Mouse (Mus musculus) midbrain, embryonic 13.5 days (tissue): ENCODE data around the gene Mfap5. TPM values are rescaled to one million over a fixed set of nuclear protein-coding genes. Genes with fewer than 3 reads are reported as not detected.
"Not testable (repeated sequence)": the region's sequence is repeated elsewhere in the genome, so short reads cannot be mapped to it uniquely, and the experiment has no call there.

Experiments used
- ATAC-seq: fragments of 200-750 bp; cut with Nextera tagmentation; 2 replicates; pipeline ENCODE4 v1.8.0; 2017; ENCODE audit warnings: mild to moderate bottlenecking, moderate TSS enrichment, moderate library complexity
- H3K27ac ChIP-seq: fragments of 300-500 bp; sonication (generic); 2 replicates; pipeline ENCODE4 v1.5.1; 2015; ENCODE audit warnings: inconsistent platforms, mild to moderate bottlenecking, moderate library complexity
- H3K27me3 ChIP-seq: fragments of 300-500 bp; sonication (generic); 2 replicates; pipeline ENCODE4 v1.6.1; 2015; ENCODE audit warnings: mild to moderate bottlenecking, inconsistent platforms
- H3K36me3 ChIP-seq: fragments of 300-500 bp; sonication (generic); 2 replicates; pipeline ENCODE4 v1.6.1; 2015; ENCODE audit warnings: mild to moderate bottlenecking, inconsistent platforms
- H3K4me1 ChIP-seq: fragments of 300-500 bp; sonication (generic); replicated peaks from 2 replicates; pipeline ENCODE4 v1.6.1; 2015; ENCODE audit warnings: inconsistent platforms
- H3K4me2 ChIP-seq: fragments of 300-500 bp; sonication (generic); replicated peaks from 2 replicates; pipeline ENCODE4 v1.6.1; 2015; ENCODE audit warnings: moderate library complexity, mild to moderate bottlenecking, inconsistent platforms
- H3K4me3 ChIP-seq: fragments of 300-500 bp; sonication (generic); replicated peaks from 2 replicates; pipeline ENCODE4 v1.5.1; 2015; ENCODE audit warnings: mild to moderate bottlenecking, inconsistent platforms
- H3K9ac ChIP-seq: fragments of 300-500 bp; sonication (generic); replicated peaks from 2 replicates; pipeline ENCODE4 v1.6.1; 2015; ENCODE audit warnings: mild to moderate bottlenecking, inconsistent platforms
- H3K9me3 ChIP-seq: fragments of 300-500 bp; sonication (generic); 2 replicates; pipeline ENCODE4 v1.6.1; 2016; ENCODE audit warnings: mild to moderate bottlenecking, inconsistent platforms
- WGBS: fragments of 180-500 bp; shearing (Covaris S2); methylation state at CpG from one replicate; pipeline ENCODE4 v1.1.7; 2015; 5-methylcytosine and 5-hydroxymethylcytosine counted together
- polyA plus RNA-seq: library from polyadenylated mRNA; unstranded; fragments of >200 nt; fragmentation: Nextera tagmentation; extraction: Ambion mirVana; gene quantifications from 2 replicates; pipeline ENCODE4 v1.2.1, GENCODE M21; 2015

Mfap5 gene
- polyA plus RNA-seq = 1.7 and 1.8 TPM in 2 replicates

GRCm38 (mm10) chr6:122505545-122505944, at the start of gene Mfap5:
Gene Mfap5, plus strand, starts transcription at chr6:122505845.
- no peak within 1 kb of the TSS for H3K27ac ChIP-seq
- H3K4me2 ChIP-seq = no peak within 1 kb of the TSS
- ATAC-seq = no peak
- whole genome bisulfite sequencing = 89% methylated on average over 3 of the region's 3 CpGs
- H3K9ac ChIP-seq = no peak within 1 kb of the TSS
- H3K4me3 ChIP-seq = no peak within 1 kb of the TSS
- no peaks in the 10 kb centered on the region for H3K4me1 ChIP-seq
- H3K36me3 ChIP-seq = no peaks in the 10 kb centered on the region
- no peaks in the 10 kb centered on the region for H3K9me3 ChIP-seq
- H3K27me3 ChIP-seq = no peaks in the 10 kb centered on the region

- ATAC-seq = no peak
- no peaks in the 10 kb centered on the region for H3K27me3 ChIP-seq
- peaks cover 65% of the 10 kb centered on the region for H3K36me3 ChIP-seq
- no peak overlapping the region for H3K4me3 ChIP-seq
- H3K27ac ChIP-seq = no peak overlapping the region
- no peak overlapping the region for H3K9ac ChIP-seq
- 96% methylated on average over 8 of the region's 8 CpGs for WGBS
- no peak overlapping the region for H3K4me2 ChIP-seq
- H3K4me1 ChIP-seq = no peaks in the 10 kb centered on the region
- H3K9me3 ChIP-seq = no peaks in the 10 kb centered on the region
Measured at GRCm38 (mm10) chr6:122458946-122459693, 46.5 kb upstream of the Mfap5 start.

GRCm38 (mm10) chr6:122466092-122466713, 39.4 kb upstream of the Mfap5 start:
- Histone ChIP-seq H3K27me3 (no peaks in the 10 kb centered on the region), H3K27ac (no peak overlapping the region), H3K36me3 (peaks cover 77% of the 10 kb centered on the region), H3K4me1 (0 out of 2 replicates have a peak, but pooled peaks cover 2% of the 10 kb centered on the region), H3K9ac (no peak overlapping the region), H3K4me3 (no peak overlapping the region), H3K4me2 (no peak overlapping the region), H3K9me3 (no peaks in the 10 kb centered on the region)
- peak; percentile 53; the same call in 1 of the 2 replicates for ATAC-seq
- 67% methylated on average over 3 of the region's 3 CpGs for WGBS

- H3K36me3 ChIP-seq = peaks cover 75% of the 10 kb centered on the region
- no peak overlapping the region for H3K9ac ChIP-seq
- H3K4me2 ChIP-seq = no peak overlapping the region
- H3K27me3 ChIP-seq = no peaks in the 10 kb centered on the region
- no peak overlapping the region for H3K27ac ChIP-seq
- no peak for ATAC-seq
- H3K9me3 ChIP-seq = no peaks in the 10 kb centered on the region
- WGBS = 96% methylated on average over 15 of the region's 15 CpGs
- H3K4me3 ChIP-seq = no peak overlapping the region
- 0 out of 2 replicates have a peak, but pooled peaks cover 2% of the 10 kb centered on the region for H3K4me1 ChIP-seq
Measured at GRCm38 (mm10) chr6:122469030-122469640, 36.5 kb upstream of the Mfap5 start.

GRCm38 (mm10) chr6:122470240-122470639, 35.4 kb upstream of the Mfap5 start:
- Histone ChIP-seq H3K4me2 (no peak overlapping the region), H3K27me3 (no peaks in the 10 kb centered on the region), H3K4me1 (0 out of 2 replicates have a peak, but pooled peaks cover 2% of the 10 kb centered on the region), H3K4me3 (no peak overlapping the region), H3K27ac (no peak overlapping the region), H3K9me3 (no peaks in the 10 kb centered on the region), H3K36me3 (peaks cover 69% of the 10 kb centered on the region), H3K9ac (no peak overlapping the region)
- 94% methylated on average over 2 of the region's 2 CpGs for WGBS
- no peak for ATAC-seq

- not testable (repeated sequence) for ATAC-seq, H3K4me2 ChIP-seq, H3K9ac ChIP-seq, H3K9me3 ChIP-seq, H3K4me1 ChIP-seq, H3K4me3 ChIP-seq, H3K27me3 ChIP-seq, H3K27ac ChIP-seq
- 97% methylated on average over 3 of the region's 3 CpGs for WGBS
- peaks cover 59% of the 10 kb centered on the region for H3K36me3 ChIP-seq
Measured at GRCm38 (mm10) chr6:122471461-122471860, 34.2 kb upstream of the Mfap5 start.

GRCm38 (mm10) chr6:122478062-122478461, 27.6 kb upstream of the Mfap5 start:
- H3K4me2 ChIP-seq = no peak overlapping the region
- H3K9me3 ChIP-seq = no peaks in the 10 kb centered on the region
- no peak overlapping the region for H3K27ac ChIP-seq
- 84% methylated on average over 3 of the region's 3 CpGs for WGBS
- no peaks in the 10 kb centered on the region for H3K27me3 ChIP-seq
- H3K4me3 ChIP-seq = no peak overlapping the region
- H3K9ac ChIP-seq = no peak overlapping the region
- ATAC-seq = no peak
- peaks cover 19% of the 10 kb centered on the region for H3K4me1 ChIP-seq
- no peaks in the 10 kb centered on the region for H3K36me3 ChIP-seq

GRCm38 (mm10) chr6:122485401-122486296, 20.0 kb upstream of the Mfap5 start:
- ATAC-seq = peak; percentile 57
- H3K36me3 ChIP-seq = no peaks in the 10 kb centered on the region
- peak overlapping the region; percentile 72 for H3K4me3 ChIP-seq
- H3K27me3 ChIP-seq = no peaks in the 10 kb centered on the region
- peaks cover 25% of the 10 kb centered on the region for H3K4me1 ChIP-seq
- H3K27ac ChIP-seq = peak overlapping the region; percentile 96
- peak overlapping the region; percentile 85 for H3K9ac ChIP-seq
- no peaks in the 10 kb centered on the region for H3K9me3 ChIP-seq
- H3K4me2 ChIP-seq = peak overlapping the region; percentile 55
- WGBS = 2% methylated on average over 69 of the region's 91 CpGs

- Histone ChIP-seq H3K4me3 (peak overlapping the region; percentile 72), H3K4me2 (peak overlapping the region; percentile 55), H3K9me3 (no peaks in the 10 kb centered on the region), H3K36me3 (no peaks in the 10 kb centered on the region), H3K27me3 (no peaks in the 10 kb centered on the region), H3K9ac (peak overlapping the region; percentile 85), H3K27ac (peak overlapping the region; percentile 96), H3K4me1 (peaks cover 32% of the 10 kb centered on the region)
- under 1% methylated on average over 61 of the region's 111 CpGs for WGBS
- ATAC-seq = peak; percentile 95
Measured at GRCm38 (mm10) chr6:122486297-122487117, 19.1 kb upstream of the Mfap5 start.

- H3K9ac ChIP-seq = peak overlapping the region; percentile 56
- H3K4me2 ChIP-seq = peak overlapping the region; percentile 58
- H3K9me3 ChIP-seq = no peaks in the 10 kb centered on the region
- peaks cover 3% of the 10 kb centered on the region; the same call in 1 of the 2 replicates for H3K27me3 ChIP-seq
- H3K36me3 ChIP-seq = no peaks in the 10 kb centered on the region
- H3K27ac ChIP-seq = peak overlapping the region; percentile 81
- H3K4me3 ChIP-seq = peak overlapping the region; percentile 39
- no peak for ATAC-seq
- 28% methylated on average over 15 of the region's 15 CpGs for WGBS
- H3K4me1 ChIP-seq = peaks cover 45% of the 10 kb centered on the region
Measured at GRCm38 (mm10) chr6:122490929-122491512, 14.6 kb upstream of the Mfap5 start.
